Mouse (Mus musculus): ENCODE measurements around the gene Hoxb9.

- TF ChIP-seq CTCF (IDR thresholded peaks at IDR 0.05; ENCODE audit: control insufficient read depth, insufficient read depth, insufficient read length) (no peak), MYOG (IDR thresholded peaks at IDR 0.05; ENCODE audit: control insufficient read depth, extremely low read depth, insufficient read length) (no peak), MAX (IDR thresholded peaks at IDR 0.05) (no peak)
These were observed 11.7 kb upstream of the Hoxb9 start for GRCm38 (mm10) chr11:96259511-96259910.

All from C2C12 (cell line).